Comparison of ENCODE assay signal across 24 mouse cellular contexts in genomic region chr8:118995641-118996188, GRCm38 (mm10).
DNase-seq lines count a peak whose midpoint lies in the region; ATAC-seq lines count a peak whose summit lies in the region.
"Had no signal": no experiment of that assay in that cellular context is flagged by ENCODE, and none has a peak within 500 bp of the region (broad histone marks: within the 10 kb centered on the region; RNA-seq: fewer than 3 reads in every experiment).

No protein-coding gene starts in this region.

- H3K4me2 ChIP-seq in forebrain, embryonic 16.5 days (ENCODE audit: low read length): no peak overlapping the region
- H3K4me2 ChIP-seq in forebrain, embryonic 13.5 days: no peak overlapping the region
- H3K4me2 ChIP-seq: heart, embryonic 12.5 days; hindbrain, embryonic 15.5 days; liver, embryonic 13.5 days; neural tube, embryonic 12.5 days had no signal

- ATAC-seq in forebrain, embryonic 16.5 days: peak; percentile 54; the same call in 1 of the 2 replicates
- ATAC-seq in forebrain, embryonic 13.5 days: no peak
- ATAC-seq: intestine, embryonic 16.5 days had no signal

- no peaks in the 10 kb centered on the region for H3K27me3 ChIP-seq in forebrain, embryonic 16.5 days (replicated peaks; ENCODE audit: control insufficient read depth, insufficient read depth, low read length)
- no peaks in the 10 kb centered on the region for H3K27me3 ChIP-seq in forebrain, embryonic 13.5 days
- H3K27me3 ChIP-seq: heart, embryonic 12.5 days; hindbrain, embryonic 15.5 days; liver, embryonic 13.5 days; neural tube, embryonic 12.5 days had no signal

- no peak overlapping the region for H3K4me3 ChIP-seq in forebrain, embryonic 16.5 days (replicated peaks; ENCODE audit: low read length)
- no peak overlapping the region for H3K4me3 ChIP-seq in forebrain, embryonic 13.5 days
- H3K4me3 ChIP-seq: heart, embryonic 12.5 days; hindbrain, embryonic 15.5 days; liver, embryonic 13.5 days; neural tube, embryonic 12.5 days had no signal

- peak; percentile 64 for DNase-seq in left cerebral cortex, postnatal 4 days
- DNase-seq in left cerebral cortex, postnatal 10 days (ENCODE audit: extremely low spot score in 1 of 2, low spot score in 2 of 2): no peak
- DNase-seq in right cerebral cortex, postnatal 10 days (ENCODE audit: low spot score in 2 of 2): peak; percentile 35 to 40
- DNase-seq in right cerebral cortex, postnatal 36 days (ENCODE audit: low spot score in 2 of 2): no peak
- no peak for DNase-seq in spleen, postnatal 36 days (ENCODE audit: low spot score in 2 of 2)
- DNase-seq: adrenal gland, postnatal 36 days; cerebellum, adult 11 months; cerebellum, adult 9-11 months; gastrocnemius, postnatal 25 days; heart, adult 18-20 months; heart, postnatal 10 days; kidney, adult 9 months; kidney, postnatal 14 days; liver, embryonic 13.5 days; lung, adult 2 months; lung, postnatal 36 days; right cerebral cortex, adult 18-20 months; spleen, adult 18-20 months had no signal

- H3K4me1 ChIP-seq in forebrain, embryonic 16.5 days (replicated peaks; ENCODE audit: control insufficient read depth, insufficient read depth, low read length): 0 out of 2 replicates have a peak, but pooled peaks cover 3% of the 10 kb centered on the region
- peaks cover 8% of the 10 kb centered on the region; the same call in 1 of the 2 replicates for H3K4me1 ChIP-seq in forebrain, embryonic 13.5 days
- H3K4me1 ChIP-seq: heart, embryonic 12.5 days; liver, embryonic 13.5 days; neural tube, embryonic 12.5 days had no signal

- 51% methylated on average over 11 of the region's 11 CpGs for WGBS in forebrain, embryonic 16.5 days
- WGBS in forebrain, embryonic 13.5 days: 65% methylated on average over 11 of the region's 11 CpGs

- H3K9ac ChIP-seq in forebrain, embryonic 16.5 days (replicated peaks; ENCODE audit: low read depth, low read length): no peak overlapping the region
- no peak overlapping the region for H3K9ac ChIP-seq in forebrain, embryonic 13.5 days
- H3K9ac ChIP-seq: heart, embryonic 12.5 days; hindbrain, embryonic 15.5 days; liver, embryonic 13.5 days; neural tube, embryonic 12.5 days had no signal

- intact Hi-C loops in left cerebral cortex, postnatal 4 days (cut with DNase I): no loop called here
- intact Hi-C loops in left cerebral cortex, postnatal 10 days (cut with DNase I): no loop called here

- H3K27ac ChIP-seq in forebrain, embryonic 16.5 days (ENCODE audit: low read length): no peak overlapping the region
- H3K27ac ChIP-seq in forebrain, embryonic 13.5 days: no peak overlapping the region; the same call in 1 of the 2 replicates
- H3K27ac ChIP-seq: hindbrain, embryonic 15.5 days; liver, embryonic 13.5 days; neural tube, embryonic 12.5 days had no signal

- no peaks in the 10 kb centered on the region for H3K36me3 ChIP-seq in forebrain, embryonic 16.5 days (ENCODE audit: control insufficient read depth, insufficient read depth)
- H3K36me3 ChIP-seq in forebrain, embryonic 13.5 days (ENCODE audit: poor library complexity, severe bottlenecking): no peaks in the 10 kb centered on the region
- H3K36me3 ChIP-seq: heart, embryonic 12.5 days; hindbrain, embryonic 15.5 days; liver, embryonic 13.5 days; neural tube, embryonic 12.5 days had no signal

- H3K9me3 ChIP-seq in forebrain, embryonic 16.5 days (ENCODE audit: control insufficient read depth, low read length): no peaks in the 10 kb centered on the region
- H3K9me3 ChIP-seq in forebrain, embryonic 13.5 days (replicated peaks): no peaks in the 10 kb centered on the region
- H3K9me3 ChIP-seq: heart, embryonic 12.5 days; hindbrain, embryonic 15.5 days; neural tube, embryonic 12.5 days had no signal

Comparison
In these comparisons a context has a peak if more than half of its experiments do, and no peak if none do; other contexts are left out.
1. DNase-seq: peak in left cerebral cortex, postnatal 4 days (single experiment) and right cerebral cortex, postnatal 10 days (2 of 2); none in left cerebral cortex, postnatal 10 days (0 of 2), right cerebral cortex, postnatal 36 days (0 of 2) and spleen, postnatal 36 days (0 of 2).